Mouse (Mus musculus): ENCODE data around the gene Tbk1.

Tbk1 gene

GRCm38 (mm10) chr10:121497968-121498367 is 88.6 kb downstream of the Tbk1 start:
- DNase-seq (ENCODE audit: low read depth) = peak; percentile 60

DNA sequence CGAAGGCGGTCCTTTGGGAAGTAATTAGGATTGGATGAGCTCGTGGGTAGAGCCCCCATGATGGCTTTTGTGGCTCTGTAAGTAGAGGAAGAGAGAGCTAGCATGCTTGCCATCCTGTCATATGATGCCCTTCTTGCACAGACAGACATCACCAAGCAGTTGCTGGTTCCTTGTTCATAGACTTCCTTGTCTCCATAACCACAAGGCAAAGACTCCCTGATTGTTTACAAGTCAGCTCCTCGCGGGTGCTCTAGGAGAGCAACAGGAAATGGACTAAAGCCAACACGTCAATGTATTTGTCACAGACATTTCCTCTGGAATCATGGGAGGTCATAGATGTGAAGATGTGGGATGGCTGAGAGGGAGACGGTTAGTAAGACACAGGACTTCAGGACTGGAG is 90.0 kb downstream of the Tbk1 start:
- peak; percentile 56 for DNase-seq (ENCODE audit: low read depth)

Data from naive thymus-derived CD4-positive, alpha-beta T cell, adult 2 months (primary cell).